Mouse (Mus musculus) T-helper 17 cell (primary cell): ENCODE measurements around the gene Hoxa1.

ENCODE experiments used
- in situ Hi-C, 2 experiments: fragments of 300-600 bp; cut with MboI, MseI; formaldehyde crosslinking; loops; 1 replicate in 1 of 2; 2 replicates in 1 of 2; pipeline ENCODE4 v1.15.1; 2025; ENCODE audit warnings: high pct_unique_total_duplicates in 2 of 2

Hoxa1 gene

DNA sequence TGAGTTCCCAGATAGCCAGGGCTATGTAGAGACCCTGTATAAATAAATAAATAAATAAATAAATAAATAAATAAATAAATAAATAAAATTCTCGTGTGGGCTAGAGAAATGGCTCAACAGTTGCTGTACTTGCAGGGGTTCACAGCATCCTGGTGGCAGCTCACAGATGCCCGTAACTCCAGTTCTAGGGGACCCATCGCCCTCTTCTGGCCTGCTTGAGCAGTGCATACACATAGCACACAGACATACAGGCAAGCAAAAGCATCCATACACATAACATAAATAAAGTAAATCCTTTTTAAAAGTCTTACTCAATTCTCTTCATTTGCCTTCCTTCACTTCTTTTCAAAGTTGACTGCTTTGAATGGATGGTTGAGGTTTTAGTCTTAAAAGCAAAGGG is 50.7 kb downstream of the Hoxa1 start:
- in situ Hi-C loops = no loop called here

GRCm38 (mm10) chr6:52106716-52107115 is 51.4 kb downstream of the Hoxa1 start:
- in situ Hi-C loops = no loop called here

GRCm38 (mm10) chr6:52106178-52106577 is 51.9 kb downstream of the Hoxa1 start:
- in situ Hi-C loops = no loop called here
